Mouse (Mus musculus) kidney, embryonic 15.5 days (tissue): Measurements from ENCODE around the gene Heatr1. TPM values are rescaled to one million over a fixed set of nuclear protein-coding genes. Genes with fewer than 3 reads are reported as not detected.
"Not testable (repeated sequence)": the region's sequence is repeated elsewhere in the genome, so short reads cannot be mapped to it uniquely, and the experiment has no call there.

Experiments
- ATAC-seq: fragments of 200-750 bp; cut with Nextera tagmentation; replicated peaks from 2 replicates; pipeline ENCODE4 v1.8.0; 2017; ENCODE audit warnings: moderate TSS enrichment; ENCODE audit not compliant: low FRiP score
- H3K27ac ChIP-seq: fragments of 300-500 bp; sonication (generic); 2 replicates; pipeline ENCODE4 v1.5.1; 2015; ENCODE audit warnings: mild to moderate bottlenecking, inconsistent platforms
- H3K27me3 ChIP-seq: fragments of 300-500 bp; sonication (generic); 2 replicates; pipeline ENCODE4 v1.6.1; 2015; ENCODE audit warnings: inconsistent platforms
- H3K36me3 ChIP-seq: fragments of 300-500 bp; sonication (generic); 2 replicates; pipeline ENCODE4 v1.6.1; 2015; ENCODE audit warnings: inconsistent platforms
- H3K4me1 ChIP-seq: fragments of 300-500 bp; sonication (generic); 2 replicates; pipeline ENCODE4 v1.6.1; 2015; ENCODE audit warnings: inconsistent platforms
- H3K4me2 ChIP-seq: fragments of 300-500 bp; sonication (generic); 2 replicates; pipeline ENCODE4 v1.6.1; 2015; ENCODE audit warnings: moderate library complexity, mild to moderate bottlenecking, inconsistent platforms
- H3K4me3 ChIP-seq: fragments of 300-500 bp; sonication (generic); replicated peaks from 2 replicates; pipeline ENCODE4 v1.5.1; 2015; ENCODE audit warnings: mild to moderate bottlenecking, inconsistent platforms
- H3K9ac ChIP-seq: fragments of 300-500 bp; sonication (generic); 2 replicates; pipeline ENCODE4 v1.6.1; 2015; ENCODE audit warnings: mild to moderate bottlenecking, inconsistent platforms
- H3K9me3 ChIP-seq: fragments of 300-500 bp; sonication (generic); replicated peaks from 2 replicates; pipeline ENCODE4 v1.6.1; 2016; ENCODE audit warnings: inconsistent platforms
- WGBS: fragments of 180-500 bp; shearing (Covaris S2); methylation state at CpG from one replicate; pipeline ENCODE4 v1.1.7; 2015; ENCODE audit warnings: mixed read lengths; 5-methylcytosine and 5-hydroxymethylcytosine counted together
- polyA plus RNA-seq: library from polyadenylated mRNA; unstranded; fragments of >200 nt; fragmentation: Nextera tagmentation; extraction: Ambion mirVana; gene quantifications from 2 replicates; pipeline ENCODE4 v1.2.1, GENCODE M21; 2015

Heatr1 gene
- polyA plus RNA-seq, 1 experiment from 2014 or later, result 22.0 TPM

DNA sequence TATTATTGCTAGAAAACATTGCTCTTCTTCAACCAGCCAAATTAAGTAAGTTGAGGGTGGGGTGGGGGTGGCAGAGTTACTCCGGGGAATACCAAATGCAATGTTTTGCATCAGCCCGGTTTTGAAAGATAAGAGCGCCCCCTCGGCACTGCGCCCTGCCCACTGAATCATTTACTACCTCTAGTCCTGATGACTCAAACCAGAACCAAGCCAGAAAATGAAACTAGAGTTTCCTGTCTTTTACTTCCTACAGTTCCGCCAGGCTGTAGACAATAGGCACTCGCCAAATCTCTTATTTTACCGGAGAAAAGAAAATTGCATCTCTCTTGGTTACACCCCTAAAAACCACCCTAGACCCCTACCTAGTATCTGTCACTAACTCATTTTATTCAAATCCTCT is 65.6 kb downstream of the Heatr1 start:
- 5% methylated on average over 8 of the region's 8 CpGs for WGBS
- Histone ChIP-seq H3K9ac (peak overlapping the region; percentile 65), H3K27me3 (no peaks in the 10 kb centered on the region), H3K27ac (peak overlapping the region; percentile 79), H3K4me1 (peaks cover 8% of the 10 kb centered on the region), H3K4me3 (peak overlapping the region; percentile 70), H3K4me2 (peak overlapping the region; percentile 90), H3K9me3 (no peaks in the 10 kb centered on the region), H3K36me3 (0 out of 2 replicates have a peak, but pooled peaks cover 11% of the 10 kb centered on the region)
- no peak for ATAC-seq

- ATAC-seq, result peak; percentile 98
- Histone ChIP-seq H3K9me3 (no peaks in the 10 kb centered on the region), H3K36me3 (0 out of 2 replicates have a peak, but pooled peaks cover 9% of the 10 kb centered on the region), H3K27me3 (no peaks in the 10 kb centered on the region), H3K4me1 (peaks cover 8% of the 10 kb centered on the region), H3K4me3 (peak overlapping the region; percentile 70), H3K4me2 (peak overlapping the region; percentile 90), H3K9ac (peak overlapping the region; percentile 65), H3K27ac (peak overlapping the region; percentile 79)
- WGBS, result under 1% methylated on average over 59 of the region's 59 CpGs
Observed at GRCm38 (mm10) chr13:12460881-12461729, 66.3 kb downstream of the Heatr1 start.

GRCm38 (mm10) chr13:12461730-12462119 is 66.9 kb downstream of the Heatr1 start:
- ATAC-seq, result no peak
- H3K27me3 ChIP-seq, result no peaks in the 10 kb centered on the region
- peak overlapping the region; percentile 63; the same call in 1 of the 2 replicates for H3K27ac ChIP-seq
- H3K4me1 ChIP-seq, result peaks cover 8% of the 10 kb centered on the region
- no peaks in the 10 kb centered on the region for H3K9me3 ChIP-seq
- peak overlapping the region; percentile 70 for H3K4me3 ChIP-seq
- 0 out of 2 replicates have a peak, but pooled peaks cover 5% of the 10 kb centered on the region for H3K36me3 ChIP-seq
- H3K4me2 ChIP-seq, result peak overlapping the region; percentile 90
- WGBS, result 0% methylated on average over 7 of the region's 7 CpGs
- H3K9ac ChIP-seq, result peak overlapping the region; percentile 65

DNA sequence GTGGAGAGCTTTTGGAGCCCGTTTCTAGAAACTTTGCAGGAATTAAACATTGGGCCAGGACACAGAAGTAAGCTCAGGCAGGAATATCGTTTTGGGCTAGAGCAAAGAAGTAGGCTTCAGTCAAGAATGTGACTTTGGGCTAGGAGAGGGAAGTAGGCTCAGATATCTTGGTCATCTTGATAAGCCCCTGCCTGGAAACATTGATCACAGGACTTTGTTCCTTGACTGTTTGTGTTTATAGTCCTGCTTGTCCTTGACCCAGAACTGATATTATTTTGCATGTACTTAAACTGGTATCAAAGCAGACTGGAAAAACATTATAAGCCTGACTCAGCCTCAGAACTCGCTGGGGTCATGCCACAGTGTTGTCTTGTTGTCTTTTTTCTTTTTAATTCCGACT is 67.8 kb downstream of the Heatr1 start:
- no peak overlapping the region for H3K4me2 ChIP-seq
- H3K9ac ChIP-seq, result no peak overlapping the region
- H3K4me1 ChIP-seq, result peaks cover 8% of the 10 kb centered on the region
- WGBS, result 75% methylated on average over 4 of the region's 4 CpGs
- H3K36me3 ChIP-seq, result no peaks in the 10 kb centered on the region
- H3K27ac ChIP-seq, result no peak overlapping the region
- no peaks in the 10 kb centered on the region for H3K27me3 ChIP-seq
- ATAC-seq, result no peak
- no peak overlapping the region for H3K4me3 ChIP-seq
- no peaks in the 10 kb centered on the region for H3K9me3 ChIP-seq

GRCm38 (mm10) chr13:12464159-12464558 is 69.3 kb downstream of the Heatr1 start:
- not testable (repeated sequence) for H3K27me3 ChIP-seq, H3K4me1 ChIP-seq, H3K9me3 ChIP-seq, ATAC-seq, H3K9ac ChIP-seq, H3K4me2 ChIP-seq, H3K27ac ChIP-seq, H3K36me3 ChIP-seq, H3K4me3 ChIP-seq
- 78% methylated on average over 6 of the region's 6 CpGs for WGBS

- Histone ChIP-seq H3K4me2 (no peak within 1 kb of the TSS), H3K27me3 (no peaks in the 10 kb centered on the region), H3K9ac (no peak within 1 kb of the TSS), H3K36me3 (no peaks in the 10 kb centered on the region), H3K9me3 (no peaks in the 10 kb centered on the region), H3K27ac (no peak within 1 kb of the TSS), H3K4me1 (peaks cover 7% of the 10 kb centered on the region), H3K4me3 (no peak within 1 kb of the TSS)
- ATAC-seq, result no peak
- WGBS, result 69% methylated on average over 1 of the region's 1 CpGs
Observed at GRCm38 (mm10) chr13:12464844-12465243, 70.0 kb downstream of the Heatr1 start, which contains the start of gene Lgals8. Gene Lgals8, minus strand, starts transcription at chr13:12464944.

DNA sequence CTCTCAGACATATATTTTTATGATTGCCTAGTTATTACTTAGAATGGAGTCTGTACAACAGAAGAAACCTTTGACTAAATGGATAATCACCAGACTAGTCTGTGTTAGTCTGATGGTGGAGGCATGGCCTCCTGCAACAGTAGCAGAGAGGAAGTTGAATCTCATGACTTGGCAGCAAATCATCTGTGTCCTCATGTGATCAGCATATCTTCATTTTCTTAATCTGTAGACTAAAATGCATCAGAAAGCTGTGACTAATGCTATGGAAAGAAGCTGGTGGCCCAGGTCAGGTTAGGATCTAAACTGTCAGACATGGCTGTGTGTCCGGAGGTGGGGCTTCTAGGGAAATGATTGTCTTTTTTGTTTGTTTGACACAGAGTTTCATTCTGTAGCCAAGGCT is 73.7 kb downstream of the Heatr1 start:
- Histone ChIP-seq H3K9me3 (no peaks in the 10 kb centered on the region), H3K9ac (no peak overlapping the region), H3K36me3 (no peaks in the 10 kb centered on the region), H3K4me2 (no peak overlapping the region), H3K4me1 (no peaks in the 10 kb centered on the region), H3K27ac (no peak overlapping the region), H3K4me3 (no peak overlapping the region), H3K27me3 (no peaks in the 10 kb centered on the region)
- ATAC-seq, result no peak
- WGBS, result 86% methylated on average over 1 of the region's 1 CpGs

- H3K4me3 ChIP-seq, result no peak overlapping the region
- H3K9me3 ChIP-seq, result no peaks in the 10 kb centered on the region
- peaks cover 6% of the 10 kb centered on the region; the same call in 1 of the 2 replicates for H3K4me1 ChIP-seq
- no peaks in the 10 kb centered on the region for H3K27me3 ChIP-seq
- H3K4me2 ChIP-seq, result no peak overlapping the region
- WGBS, result 40% methylated on average over 8 of the region's 8 CpGs
- no peak overlapping the region for H3K9ac ChIP-seq
- ATAC-seq, result peak; percentile 41; the same call in 1 of the 2 replicates
- H3K36me3 ChIP-seq, result no peaks in the 10 kb centered on the region
- no peak overlapping the region for H3K27ac ChIP-seq
Observed at GRCm38 (mm10) chr13:12473724-12474378, 79.0 kb downstream of the Heatr1 start.

GRCm38 (mm10) chr13:12475239-12475638 is 80.4 kb downstream of the Heatr1 start:
- Histone ChIP-seq H3K27ac (no peak overlapping the region), H3K9ac (no peak overlapping the region), H3K4me1 (peaks cover 6% of the 10 kb centered on the region; the same call in 1 of the 2 replicates), H3K4me3 (no peak overlapping the region), H3K9me3 (no peaks in the 10 kb centered on the region), H3K36me3 (no peaks in the 10 kb centered on the region), H3K4me2 (no peak overlapping the region), H3K27me3 (no peaks in the 10 kb centered on the region)
- WGBS, result 86% methylated on average over 6 of the region's 6 CpGs
- no peak for ATAC-seq

- H3K27ac ChIP-seq, result no peak overlapping the region
- 80% methylated on average over 4 of the region's 4 CpGs for WGBS
- peaks cover 6% of the 10 kb centered on the region; the same call in 1 of the 2 replicates for H3K4me1 ChIP-seq
- no peaks in the 10 kb centered on the region for H3K9me3 ChIP-seq
- H3K27me3 ChIP-seq, result no peaks in the 10 kb centered on the region
- no peaks in the 10 kb centered on the region for H3K36me3 ChIP-seq
- no peak overlapping the region for H3K4me3 ChIP-seq
- ATAC-seq, result no peak
- H3K4me2 ChIP-seq, result no peak overlapping the region
- H3K9ac ChIP-seq, result no peak overlapping the region
Observed at GRCm38 (mm10) chr13:12476886-12477285, 82.1 kb downstream of the Heatr1 start.

DNA sequence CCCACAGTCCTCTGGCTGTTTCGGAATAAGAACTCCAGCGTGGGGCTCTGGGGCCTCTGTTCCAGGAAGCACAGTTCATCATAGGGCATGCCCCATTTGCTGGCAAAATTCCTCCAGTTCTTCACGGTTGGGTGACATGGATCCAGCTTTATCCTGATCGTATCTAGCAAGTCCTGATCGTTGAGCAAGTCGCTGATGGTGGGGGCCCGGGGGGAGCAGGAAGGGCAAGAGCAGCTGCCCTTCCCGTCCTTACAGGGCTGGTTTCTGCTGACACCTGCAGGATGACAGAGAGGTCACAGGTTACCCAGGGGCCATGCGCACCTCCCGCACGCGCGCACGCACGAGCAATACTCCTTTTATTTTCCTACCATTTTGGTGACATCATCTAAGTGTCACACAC is 83.5 kb downstream of the Heatr1 start:
- peak; percentile 81 for ATAC-seq
- no peak overlapping the region for H3K4me2 ChIP-seq

GRCm38 (mm10) chr13:12479802-12480201 is 85.0 kb downstream of the Heatr1 start:
- H3K9me3 ChIP-seq, result no peaks in the 10 kb centered on the region
- H3K4me1 ChIP-seq, result peaks cover 6% of the 10 kb centered on the region; the same call in 1 of the 2 replicates
- WGBS, result 59% methylated on average over 6 of the region's 6 CpGs
- ATAC-seq, result no peak
- H3K27me3 ChIP-seq, result no peaks in the 10 kb centered on the region
- no peak overlapping the region for H3K4me3 ChIP-seq
- no peaks in the 10 kb centered on the region for H3K36me3 ChIP-seq
- H3K4me2 ChIP-seq, result no peak overlapping the region
- no peak overlapping the region for H3K27ac ChIP-seq
- H3K9ac ChIP-seq, result no peak overlapping the region

More for the DNA sequence above, 83.5 kb downstream of the Heatr1 start:
- Histone ChIP-seq H3K9ac (no peak overlapping the region), H3K27ac (no peak overlapping the region), H3K27me3 (no peaks in the 10 kb centered on the region), H3K4me3 (no peak overlapping the region), H3K36me3 (no peaks in the 10 kb centered on the region), H3K9me3 (no peaks in the 10 kb centered on the region), H3K4me1 (peaks cover 6% of the 10 kb centered on the region; the same call in 1 of the 2 replicates)
- 45% methylated on average over 15 of the region's 15 CpGs for WGBS
